Mouse (Mus musculus): ENCODE results near the gene 2310034G01Rik.

- TF ChIP-seq CTCF (IDR thresholded peaks at IDR 0.05; ENCODE audit: extremely low read depth, insufficient read length, insufficient replicate concordance, low read depth, low read length) = no peak
- no peak for TF ChIP-seq POLR2A (IDR thresholded peaks at IDR 0.05; ENCODE audit: low read depth, low read length)
These were observed 47.4 kb upstream of the 2310034G01Rik start for GRCm38 (mm10) chr19:46397436-46398001.
